Mouse (Mus musculus): ENCODE results near the gene Rps5.

Gene Rps5

GRCm38 (mm10) chr7:12921705-12922465, at the start of gene Rps5:
Gene Rps5, plus strand, starts transcription at chr7:12922290.
- WGBS, result under 1% methylated on average over 55 of the region's 55 CpGs

- 18% methylated on average over 3 of the region's 3 CpGs for WGBS
Measured at GRCm38 (mm10) chr7:12874301-12874700, 47.8 kb upstream of the Rps5 start.

DNA sequence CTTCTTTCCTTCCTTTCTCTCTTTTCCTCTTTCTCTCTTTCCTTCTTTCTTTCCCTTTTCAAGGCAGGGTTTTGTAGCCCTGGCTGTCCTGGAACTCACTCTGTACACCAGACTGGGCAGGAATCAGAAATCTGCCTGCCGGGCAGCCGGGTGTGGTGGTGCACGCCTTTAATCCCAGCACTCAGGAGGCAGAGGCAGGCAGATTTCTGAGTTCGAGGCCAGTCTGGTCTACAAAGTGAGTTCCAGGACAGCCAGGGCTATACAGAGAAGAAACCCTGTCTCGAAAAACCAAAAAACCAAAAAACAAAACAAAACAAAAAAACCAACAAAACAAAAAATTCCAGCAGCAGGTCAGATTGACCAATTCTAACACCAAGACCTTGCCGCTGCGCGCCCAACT, 41.6 kb upstream of the Rps5 start:
- 33% methylated on average over 8 of the region's 8 CpGs for WGBS

DNA sequence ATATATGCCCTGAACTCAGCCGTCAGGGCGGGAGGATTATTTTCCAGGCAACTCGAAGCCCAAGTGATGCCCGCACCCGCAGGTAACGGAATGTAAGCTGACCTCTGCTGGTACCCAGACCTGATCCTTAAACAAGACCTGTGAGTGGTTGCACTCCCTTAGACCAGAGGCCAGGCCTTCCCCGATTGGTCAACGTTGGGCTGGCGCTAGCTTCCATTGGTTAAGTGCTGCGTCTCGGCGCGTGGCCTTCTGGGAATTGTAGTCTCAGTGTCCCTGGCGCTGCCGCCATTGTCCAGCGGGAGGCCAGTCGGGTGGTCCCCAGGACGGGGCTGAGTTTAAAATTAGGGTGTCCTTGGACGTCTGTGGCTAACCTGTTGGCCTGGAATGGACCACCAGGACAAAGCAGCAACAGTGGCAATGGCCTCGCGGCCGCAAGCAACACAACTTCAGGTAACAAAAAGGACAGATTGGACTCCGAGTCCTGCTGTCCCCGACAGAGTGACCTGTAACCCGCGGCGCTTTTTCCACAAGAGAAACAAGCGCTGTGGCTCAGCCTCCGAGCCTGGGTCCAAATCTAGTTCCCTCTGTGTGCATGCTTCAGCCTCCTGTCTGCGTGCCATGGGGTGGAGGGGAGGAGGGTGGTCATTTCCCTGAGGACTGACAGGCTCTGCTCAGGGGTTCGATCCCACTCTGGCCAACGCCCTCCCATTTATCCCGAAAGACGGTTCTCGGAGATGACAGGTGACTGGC, 41.0 kb upstream of the Rps5 start, which contains the start of gene Zfp128:
Gene Zfp128, plus strand, starts transcription at position 267 of the 750 bp plus-strand sequence.
- under 1% methylated on average over 35 of the region's 35 CpGs for WGBS

- 73% methylated on average over 12 of the region's 12 CpGs for WGBS
Measured at GRCm38 (mm10) chr7:12886563-12887266, 35.4 kb upstream of the Rps5 start.

DNA sequence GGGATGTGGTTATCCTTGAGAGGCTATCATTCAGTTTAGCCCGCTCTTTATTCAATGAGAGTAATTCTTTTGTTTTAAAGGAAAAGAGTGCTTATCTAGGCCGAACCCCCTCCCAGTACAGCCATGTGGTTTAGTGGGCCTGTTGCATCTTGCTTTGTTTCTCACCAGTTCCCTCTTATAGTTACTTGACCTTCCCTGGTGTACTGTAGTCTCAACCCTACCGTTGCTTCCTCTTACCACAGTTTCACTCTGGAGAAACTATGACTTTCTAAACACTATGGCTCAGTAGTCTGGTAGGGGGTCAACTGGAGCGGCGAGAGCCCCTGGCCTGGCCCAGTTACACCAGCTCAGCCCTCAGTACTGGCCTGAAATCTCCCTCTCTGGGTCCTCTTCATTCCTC, 34.5 kb upstream of the Rps5 start:
- 88% methylated on average over 5 of the region's 5 CpGs for WGBS

GRCm38 (mm10) chr7:12890928-12891327, 31.2 kb upstream of the Rps5 start:
- 95% methylated on average over 14 of the region's 14 CpGs for WGBS

DNA sequence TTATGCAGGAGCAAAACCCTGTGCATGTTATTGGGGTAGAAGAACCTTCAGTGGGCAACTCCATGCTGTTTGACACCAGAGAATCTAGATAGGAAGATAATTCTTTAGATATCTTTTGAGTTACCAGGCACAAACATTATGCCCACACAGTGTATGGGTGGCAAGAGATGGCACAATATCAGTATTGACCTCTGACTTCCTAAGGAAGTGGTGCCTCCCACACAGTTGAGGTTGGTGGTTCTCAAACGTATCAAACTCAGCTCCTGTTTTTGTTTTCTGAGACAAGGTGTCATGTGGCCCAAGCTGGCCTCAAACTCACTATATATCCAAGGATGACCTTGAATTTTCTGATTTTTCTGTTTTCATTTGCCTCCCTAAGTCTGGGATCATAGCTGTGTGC, 30.8 kb upstream of the Rps5 start:
- whole genome bisulfite sequencing, result 58% methylated on average over 1 of the region's 1 CpGs

GRCm38 (mm10) chr7:12897655-12898410, 24.3 kb upstream of the Rps5 start, which contains the start of gene Zscan22:
Gene Zscan22, plus strand, starts transcription at chr7:12897815.
- WGBS, result 5% methylated on average over 36 of the region's 36 CpGs

- 82% methylated on average over 5 of the region's 5 CpGs for WGBS
Measured at GRCm38 (mm10) chr7:12901517-12901916, 20.6 kb upstream of the Rps5 start.

DNA sequence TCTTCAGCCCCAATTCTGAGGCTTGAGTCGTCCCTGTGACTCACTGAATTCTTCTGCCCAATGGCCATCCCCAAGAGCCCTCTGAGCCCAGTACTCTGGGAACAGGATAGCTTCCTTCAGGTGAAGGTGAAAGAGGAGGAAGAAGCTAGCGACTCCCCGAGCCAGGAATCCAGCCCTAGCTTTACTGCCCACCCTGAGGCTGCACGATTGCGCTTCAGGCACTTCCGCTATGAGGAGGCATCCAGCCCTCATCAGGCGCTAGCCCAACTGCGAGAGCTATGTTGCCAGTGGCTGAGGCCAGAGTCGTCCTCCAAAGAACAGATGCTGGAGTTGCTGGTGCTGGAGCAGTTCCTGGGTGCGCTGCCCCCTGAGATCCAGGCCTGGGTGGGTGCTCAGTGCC, 18.5 kb upstream of the Rps5 start:
- WGBS, result 63% methylated on average over 10 of the region's 10 CpGs

DNA sequence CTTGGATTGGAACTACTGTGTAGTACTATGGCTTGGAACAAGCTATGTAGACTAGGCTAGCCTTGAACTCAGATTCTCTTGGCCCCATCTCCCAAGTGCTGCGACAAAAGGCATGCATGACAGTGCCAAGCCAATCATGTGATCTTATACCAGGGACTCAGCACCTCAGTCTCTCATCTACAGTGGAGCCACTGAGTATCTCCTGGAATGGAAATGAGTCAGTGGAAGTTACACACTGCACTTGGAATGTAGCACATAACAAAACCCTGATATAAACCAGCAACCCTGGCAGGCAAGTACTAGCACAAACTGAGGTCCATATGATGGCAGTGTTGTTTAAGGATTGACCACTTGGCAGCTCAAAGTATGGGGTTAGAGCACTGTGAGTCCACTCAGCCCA, 16.9 kb upstream of the Rps5 start:
- WGBS, result 77% methylated on average over 1 of the region's 1 CpGs

GRCm38 (mm10) chr7:12909498-12909962, 12.6 kb upstream of the Rps5 start:
- WGBS, result 26% methylated on average over 7 of the region's 7 CpGs

- WGBS, result 2% methylated on average over 19 of the region's 19 CpGs
Measured at GRCm38 (mm10) chr7:12910181-12910668, 11.9 kb upstream of the Rps5 start.

GRCm38 (mm10) chr7:12920495-12920894, 1.6 kb upstream of the Rps5 start:
- WGBS, result 84% methylated on average over 7 of the region's 8 CpGs

- WGBS, result 1% methylated on average over 3 of the region's 3 CpGs
Measured at GRCm38 (mm10) chr7:12921318-12921704, 779 bp upstream of the Rps5 start.

DNA sequence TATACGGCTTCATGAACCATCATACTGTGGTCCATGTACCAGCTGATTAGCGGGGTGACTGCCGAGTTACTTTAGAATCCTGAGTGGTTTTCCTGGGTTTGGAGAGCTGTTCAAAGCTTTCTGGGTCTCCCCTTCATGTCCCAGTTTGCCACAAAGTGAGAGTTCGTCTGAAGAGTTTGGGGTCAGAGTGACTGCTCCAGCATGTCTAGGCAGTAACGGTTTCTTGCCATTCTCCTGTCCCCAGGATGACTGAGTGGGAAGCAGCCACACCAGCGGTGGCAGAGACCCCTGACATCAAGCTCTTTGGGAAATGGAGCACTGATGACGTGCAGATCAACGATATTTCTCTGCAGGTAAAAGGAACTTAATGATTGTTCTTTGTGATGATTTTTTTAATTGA, 639 bp downstream of the Rps5 start:
- WGBS, result 3% methylated on average over 8 of the region's 8 CpGs

DNA sequence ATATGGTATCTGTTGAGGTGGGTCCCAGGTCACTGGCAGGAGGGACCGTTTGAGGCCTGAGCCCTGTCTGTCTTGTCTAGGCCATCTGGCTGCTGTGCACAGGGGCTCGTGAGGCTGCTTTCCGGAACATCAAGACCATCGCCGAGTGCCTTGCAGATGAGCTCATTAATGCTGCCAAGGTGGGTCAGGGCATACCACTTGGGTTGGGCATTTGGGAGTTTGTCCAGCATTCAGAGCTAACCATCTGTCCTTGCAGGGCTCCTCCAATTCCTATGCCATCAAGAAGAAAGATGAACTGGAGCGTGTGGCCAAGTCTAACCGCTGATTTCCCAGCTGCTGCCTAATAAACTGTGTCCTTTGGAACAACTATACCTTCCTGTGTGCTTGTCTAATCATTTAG, 4.2 kb downstream of the Rps5 start:
- WGBS, result 84% methylated on average over 7 of the region's 7 CpGs

- 50% methylated on average over 8 of the region's 8 CpGs for WGBS
Measured at GRCm38 (mm10) chr7:12927191-12927680, 5.1 kb downstream of the Rps5 start, which contains the start of gene Rnf225. Gene Rnf225, plus strand, starts transcription at chr7:12927416.

DNA sequence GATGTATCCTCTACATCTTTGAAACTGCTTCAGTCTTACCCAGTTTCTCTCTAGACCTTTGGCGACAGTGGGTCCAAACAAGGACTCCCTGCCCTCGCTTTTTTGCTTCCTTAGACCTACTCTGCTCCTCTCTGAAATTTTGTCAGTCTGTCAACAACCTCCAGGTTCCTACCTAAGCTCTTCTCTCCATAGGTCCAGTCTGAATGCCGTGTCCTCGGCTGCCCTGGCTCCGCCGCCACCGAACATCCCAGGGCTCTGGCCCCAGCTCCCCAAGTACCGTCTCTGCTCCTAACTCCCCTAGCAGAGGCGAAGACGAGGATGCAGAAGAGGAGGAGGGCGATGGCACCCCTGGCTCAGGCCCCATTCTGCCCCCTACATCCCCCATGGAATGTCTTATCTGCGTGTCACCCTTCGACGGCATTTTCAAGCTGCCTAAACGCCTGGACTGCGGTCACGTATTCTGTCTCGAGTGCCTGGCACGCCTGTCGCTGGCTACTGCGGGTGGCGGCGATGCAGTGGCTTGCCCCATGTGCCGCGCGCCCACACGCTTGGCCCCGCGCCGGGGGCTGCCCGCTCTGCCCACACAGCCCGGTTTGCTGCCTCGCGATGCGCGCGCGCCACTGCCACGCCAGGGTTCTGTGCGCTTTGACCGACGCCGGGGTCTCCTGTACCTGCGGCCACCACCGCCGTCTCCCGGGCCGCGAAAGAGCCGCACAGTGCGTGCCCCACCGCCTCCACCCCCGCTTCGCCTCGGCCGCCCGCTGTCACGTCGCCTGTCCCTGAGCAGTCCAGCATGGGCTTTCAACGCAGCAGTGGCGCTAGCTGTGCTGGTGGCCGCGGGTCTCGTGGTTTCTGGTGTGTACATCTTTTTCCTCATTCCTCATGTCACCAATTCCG, 5.9 kb downstream of the Rps5 start:
- 8% methylated on average over 65 of the region's 65 CpGs for WGBS
